Mouse (Mus musculus) right cerebral cortex, postnatal 25 days (tissue): ENCODE measurements around the gene Rbpjl.

Source experiments
- DNase-seq: peaks from one replicate; pipeline ENCODE4 v3.0.0; 2022

Rbpjl gene

GRCm38 (mm10) chr2:164402906-164403305, at the start of gene Rbpjl:
TSS of gene Rbpjl (plus strand) at chr2:164403141.
- peak; percentile 54 for DNase-seq

GRCm38 (mm10) chr2:164353356-164353755, 49.6 kb upstream of the Rbpjl start:
- DNase-seq = no peak

- no peak for DNase-seq
Observed at GRCm38 (mm10) chr2:164356177-164356967, 46.6 kb upstream of the Rbpjl start.

- no peak for DNase-seq
Observed at GRCm38 (mm10) chr2:164358373-164358772, 44.6 kb upstream of the Rbpjl start.

DNA sequence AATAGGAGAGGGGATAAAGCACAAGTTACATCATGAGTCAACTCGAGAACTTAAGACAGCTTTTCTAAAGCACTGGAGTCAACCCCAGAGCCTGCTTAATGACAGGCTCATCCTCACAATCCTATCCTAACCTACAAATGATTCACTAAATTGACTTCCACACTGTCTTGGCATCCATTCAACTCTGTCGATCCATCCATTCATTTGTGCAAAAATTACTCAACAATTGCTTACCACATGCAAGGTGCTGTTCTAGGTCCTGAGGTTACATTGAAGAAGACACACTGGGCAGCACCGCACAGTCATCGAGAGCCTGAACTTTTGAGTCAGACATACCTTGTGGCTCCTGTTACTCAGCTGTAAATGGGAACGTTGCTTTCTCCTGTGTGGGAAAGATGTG, 43.9 kb upstream of the Rbpjl start:
- DNase-seq = no peak

DNA sequence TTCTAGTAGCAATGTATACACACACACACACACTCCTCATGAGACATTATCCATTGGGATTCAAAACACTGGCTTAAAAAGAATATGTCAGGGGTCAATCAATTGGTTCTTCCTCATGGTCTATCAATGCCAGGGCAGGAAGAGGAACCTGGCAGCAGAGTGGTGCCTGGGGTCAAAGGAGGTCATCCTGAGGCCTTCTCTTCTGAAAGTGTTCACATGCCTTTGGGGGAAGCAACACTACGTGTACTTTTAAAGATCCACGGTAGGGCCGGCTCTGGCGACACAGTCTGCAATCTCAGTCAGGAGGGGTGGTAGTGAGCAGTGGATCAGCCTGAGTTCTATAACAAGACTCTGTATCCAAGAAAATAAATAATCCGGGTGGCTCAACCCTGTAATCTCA, 43.3 kb upstream of the Rbpjl start:
- no peak for DNase-seq

DNA sequence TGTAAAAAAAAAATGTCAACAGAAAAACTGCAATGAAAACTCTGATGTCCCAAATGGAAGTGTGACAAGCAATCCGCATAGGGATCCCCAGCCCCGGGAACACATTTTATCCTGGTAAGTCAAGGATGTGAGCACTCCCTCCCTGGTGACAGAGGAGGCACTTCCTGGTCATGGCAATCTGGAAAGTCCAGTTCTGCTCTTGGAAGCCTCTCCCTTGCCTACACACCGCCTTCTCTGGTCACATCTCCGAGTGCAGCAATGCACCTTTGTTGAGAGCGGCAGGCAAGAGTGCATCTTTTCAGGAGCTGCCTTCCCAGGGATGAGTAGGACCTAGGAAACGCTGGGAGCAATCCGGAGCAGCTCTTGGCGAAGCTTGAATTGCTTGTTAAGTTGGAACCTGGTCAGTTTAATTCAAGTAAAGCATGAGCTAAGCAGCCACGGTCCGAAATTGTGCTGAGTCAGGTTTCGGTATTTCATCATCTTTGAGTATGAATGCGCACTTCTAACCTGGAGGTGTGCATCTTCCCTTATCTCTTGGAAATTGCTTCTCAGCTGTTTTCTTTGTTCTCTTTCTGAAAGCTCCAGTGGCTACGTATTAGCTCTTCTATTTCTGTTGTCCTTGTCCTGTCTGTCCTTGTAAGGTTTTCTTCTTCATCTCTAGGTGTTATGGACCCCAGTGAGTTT, 41.8 kb upstream of the Rbpjl start:
- no peak for DNase-seq

GRCm38 (mm10) chr2:164366947-164367346, 36.0 kb upstream of the Rbpjl start:
- DNase-seq = no peak

DNA sequence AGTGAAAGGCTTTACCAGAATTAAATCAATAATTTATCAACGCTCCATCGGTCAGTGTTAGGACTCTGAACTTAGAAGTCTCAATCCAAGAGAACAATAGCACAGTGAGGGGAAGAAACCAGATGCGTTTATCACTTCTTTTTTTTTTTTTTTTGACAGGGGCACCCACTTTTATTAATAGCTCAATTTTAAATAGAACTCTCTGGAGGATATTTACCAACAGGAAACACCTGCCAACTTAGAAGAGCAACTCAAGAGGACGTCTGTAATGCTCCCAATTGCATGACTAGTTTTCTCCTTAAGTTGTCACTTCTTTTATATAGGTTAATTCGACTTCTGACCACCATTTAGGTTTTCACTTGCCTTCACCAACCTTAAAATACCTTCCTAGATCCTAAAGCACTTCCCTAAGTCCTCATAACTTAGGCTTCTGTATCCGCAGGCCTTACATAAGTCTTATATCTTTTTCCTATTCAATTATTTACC, 34.3 kb upstream of the Rbpjl start:
- DNase-seq = no peak

DNA sequence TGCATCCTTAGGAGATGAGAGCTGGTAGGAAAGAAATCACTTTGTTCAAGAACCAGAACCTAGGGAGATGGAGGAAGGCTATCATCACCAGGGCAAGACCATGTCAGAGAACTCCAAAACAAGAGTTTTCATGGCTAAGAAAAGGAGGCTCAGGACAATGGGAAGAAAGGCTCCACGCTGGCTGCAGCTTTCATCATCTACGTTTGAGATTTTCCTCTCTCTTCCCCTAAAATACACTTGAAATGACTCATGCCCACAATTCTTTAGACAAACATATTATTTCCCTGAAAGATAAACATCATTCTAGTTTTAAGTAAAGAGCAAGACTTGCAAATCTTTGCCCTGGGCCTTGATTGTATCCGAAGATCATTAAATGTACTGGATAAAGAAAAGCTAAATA, 31.6 kb upstream of the Rbpjl start:
- DNase-seq = no peak

- no peak for DNase-seq
Observed at GRCm38 (mm10) chr2:164372408-164373053, 30.4 kb upstream of the Rbpjl start.

DNA sequence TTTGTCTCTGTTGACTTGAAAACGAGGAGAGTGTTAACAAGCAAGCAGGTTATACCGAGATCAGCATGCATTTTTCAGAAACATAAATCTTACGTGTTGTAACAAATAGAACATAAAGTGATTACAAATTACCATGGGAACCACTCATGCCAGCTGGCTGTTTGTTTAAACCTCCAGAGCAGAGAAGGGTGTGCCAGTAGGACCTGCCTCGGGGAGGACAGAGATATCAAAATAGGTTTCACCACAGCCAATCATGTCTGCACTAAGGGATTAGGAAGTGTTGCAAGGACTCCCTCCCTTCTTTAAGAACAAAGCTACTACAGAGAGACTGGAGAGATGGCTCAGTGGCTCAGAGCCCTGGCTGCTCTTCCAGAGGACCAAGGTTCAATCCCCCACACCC, 29.8 kb upstream of the Rbpjl start:
- DNase-seq = no peak

DNA sequence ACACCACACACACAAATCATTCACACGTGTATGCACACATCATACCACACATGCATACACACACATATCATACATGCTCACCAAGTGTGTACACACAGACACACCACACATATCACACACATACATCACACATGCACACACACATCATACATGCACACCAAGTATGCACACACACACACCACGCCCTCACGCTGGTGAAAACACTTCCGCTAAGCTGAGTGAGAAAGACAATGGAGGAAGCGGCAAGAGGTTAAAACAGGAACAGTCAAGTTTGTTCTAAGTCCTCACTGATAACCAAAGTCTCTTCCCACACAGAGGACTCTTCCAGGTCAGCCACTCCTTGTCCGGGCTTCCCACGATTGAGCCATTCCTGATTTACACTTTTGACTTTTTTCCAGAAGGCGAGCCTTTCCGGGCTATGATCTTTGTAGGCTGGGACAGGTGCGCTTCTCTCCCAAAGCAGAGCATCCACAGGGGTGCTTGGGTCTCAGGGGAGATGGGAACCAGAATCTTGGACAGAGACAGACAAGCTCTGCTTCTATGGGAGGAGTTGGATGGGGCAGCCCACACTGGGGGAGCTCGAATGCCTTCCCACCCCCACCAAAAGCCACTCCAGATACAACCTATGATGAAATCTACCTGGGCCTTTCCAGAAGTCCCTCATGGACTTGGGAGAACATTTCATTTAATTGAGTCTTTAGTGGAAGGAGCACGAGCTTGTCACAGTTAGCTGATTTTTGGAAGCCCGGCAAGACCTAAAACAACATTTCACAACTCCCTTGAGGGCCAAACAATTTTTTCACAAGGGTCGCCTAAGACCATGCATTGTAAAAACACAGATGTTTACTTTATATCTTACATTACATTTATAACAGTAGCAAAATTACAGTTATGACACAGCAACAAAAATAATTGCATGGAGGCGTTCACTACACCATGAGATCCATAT, 25.2 kb upstream of the Rbpjl start:
- no peak for DNase-seq

GRCm38 (mm10) chr2:164381726-164382125, 21.2 kb upstream of the Rbpjl start:
- DNase-seq = no peak

DNA sequence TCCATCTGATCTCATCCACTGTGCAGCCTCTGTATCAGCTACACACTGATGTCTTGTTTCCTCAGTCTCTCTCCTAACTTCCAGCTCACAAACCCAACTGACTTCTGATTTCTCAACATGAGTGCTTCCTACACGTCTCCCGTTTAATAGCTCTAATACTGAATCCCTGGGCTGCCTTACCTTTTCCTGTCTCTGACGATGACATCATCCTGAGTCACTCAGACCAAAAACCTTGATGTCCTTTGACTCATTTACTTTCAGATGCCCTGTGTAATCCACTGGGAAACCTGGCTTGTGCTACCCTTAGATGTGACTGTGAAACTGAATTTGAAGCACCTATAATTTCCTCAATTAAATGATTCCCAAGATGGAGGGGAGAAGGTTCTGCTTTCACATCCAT, 20.0 kb upstream of the Rbpjl start:
- DNase-seq = no peak

DNA sequence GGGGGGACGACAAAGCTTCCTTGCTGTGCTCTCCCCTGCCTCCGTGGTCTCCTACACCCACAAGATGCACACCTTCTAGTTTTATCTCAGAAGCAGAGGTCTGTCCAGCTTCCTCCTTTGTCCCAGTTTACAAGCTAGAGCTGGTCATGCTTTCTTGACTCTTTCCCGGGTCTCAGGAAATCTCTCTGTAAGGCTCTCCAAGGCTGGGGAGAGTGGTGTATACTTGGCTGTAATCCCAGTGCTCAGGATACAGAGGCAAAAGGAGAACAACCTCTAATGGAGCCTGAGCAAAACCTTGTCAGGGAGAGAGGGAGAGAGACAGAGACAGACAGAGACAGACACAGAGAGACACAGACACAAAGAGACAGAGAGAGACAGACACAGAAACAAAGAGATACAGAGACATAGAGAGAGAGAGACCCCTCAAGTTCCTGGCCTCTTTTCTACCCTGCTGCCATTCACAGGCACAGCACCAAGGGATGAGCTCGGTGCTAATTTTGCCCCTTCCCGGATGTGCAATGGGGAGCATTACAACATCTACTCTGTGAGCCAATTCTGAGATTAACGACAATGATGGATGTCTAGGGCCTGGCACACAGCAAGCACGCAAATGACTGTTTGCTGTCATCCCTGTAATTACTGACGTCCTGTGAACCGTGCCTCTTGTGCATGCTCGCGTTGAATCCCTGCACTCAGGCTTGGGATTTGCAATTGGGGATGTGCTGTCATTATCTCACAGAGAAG, 19.1 kb upstream of the Rbpjl start:
- no peak for DNase-seq

- no peak for DNase-seq
Observed at GRCm38 (mm10) chr2:164385927-164386763, 16.8 kb upstream of the Rbpjl start.

GRCm38 (mm10) chr2:164386953-164387352, 16.0 kb upstream of the Rbpjl start:
- no peak for DNase-seq

DNA sequence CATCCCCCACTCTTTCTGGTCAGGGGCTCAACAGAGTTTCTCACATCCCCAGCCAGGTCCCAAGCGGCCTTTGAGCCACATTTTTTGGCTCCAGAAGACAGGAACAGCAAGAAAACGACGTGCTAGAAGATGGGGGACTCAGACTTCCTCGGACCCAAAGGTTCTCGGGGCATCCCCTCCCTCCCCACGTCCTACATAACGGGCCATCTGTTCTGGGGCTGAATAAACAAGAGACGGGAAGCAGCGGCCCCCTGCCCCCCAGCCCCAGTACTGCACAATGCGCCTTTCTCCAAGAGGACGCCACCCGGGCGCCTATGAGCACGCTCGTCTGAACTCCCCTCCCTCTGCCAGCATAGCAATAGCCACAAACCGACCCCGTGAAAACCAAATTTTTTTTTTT, 13.9 kb upstream of the Rbpjl start, which contains the start of gene Slpi:
Slpi (minus strand) TSS at position 76 of the 400 bp plus-strand sequence.
- no peak for DNase-seq

DNA sequence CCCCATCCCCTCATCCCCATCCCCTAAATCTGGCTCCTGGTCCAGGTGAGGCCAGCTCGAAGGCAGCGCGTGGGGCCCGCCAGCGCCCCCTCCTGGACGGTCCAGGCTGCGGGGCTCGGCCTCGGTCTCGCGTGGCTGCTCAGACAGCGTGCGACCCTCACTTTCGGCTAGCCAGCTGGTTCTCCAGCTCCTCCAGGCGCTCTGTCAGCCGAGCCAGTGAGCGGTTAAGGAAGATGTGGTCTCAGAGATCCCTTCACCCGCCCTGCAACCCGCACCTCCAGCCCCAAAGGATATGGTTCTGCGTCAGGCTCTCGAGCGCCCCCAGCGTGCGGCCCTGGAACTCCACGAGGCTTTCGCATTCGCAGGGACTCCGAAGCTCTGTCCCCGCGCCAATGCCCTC, 13.4 kb upstream of the Rbpjl start:
- DNase-seq = peak; percentile 81

DNA sequence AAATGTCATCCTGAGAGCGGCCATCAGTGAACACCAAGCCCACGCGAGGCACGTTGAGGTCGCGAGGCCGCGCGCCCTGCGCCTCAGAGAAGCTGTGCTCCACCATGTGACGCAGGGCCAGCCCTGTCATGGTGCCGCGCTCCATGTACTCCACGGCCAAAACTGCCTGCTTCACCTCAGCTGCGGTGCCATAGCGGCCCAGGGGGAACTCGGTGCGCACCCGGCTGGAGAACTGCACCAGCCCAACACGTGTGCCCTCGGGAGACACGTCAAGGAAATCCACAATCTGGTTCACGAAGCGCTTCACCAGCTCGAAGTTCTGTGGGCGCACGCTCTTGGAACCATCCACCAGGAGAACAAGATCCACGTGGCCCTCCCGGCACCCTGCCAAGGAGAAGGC, 9.8 kb upstream of the Rbpjl start:
- no peak for DNase-seq
